Mouse (Mus musculus): Measurements from ENCODE around the gene Mpp4.

The Mpp4 gene

GRCm38 (mm10) chr1:59163030-59163461 lies at the start of gene Mpp4:
Gene Mpp4, minus strand, starts transcription at chr1:59163389.
- DNase-seq = no peak

GRCm38 (mm10) chr1:59212951-59213350 lies 49.8 kb upstream of the Mpp4 start:
- DNase-seq = no peak

- no peak for DNase-seq
Measured at GRCm38 (mm10) chr1:59212076-59212779, 49.0 kb upstream of the Mpp4 start.

DNA sequence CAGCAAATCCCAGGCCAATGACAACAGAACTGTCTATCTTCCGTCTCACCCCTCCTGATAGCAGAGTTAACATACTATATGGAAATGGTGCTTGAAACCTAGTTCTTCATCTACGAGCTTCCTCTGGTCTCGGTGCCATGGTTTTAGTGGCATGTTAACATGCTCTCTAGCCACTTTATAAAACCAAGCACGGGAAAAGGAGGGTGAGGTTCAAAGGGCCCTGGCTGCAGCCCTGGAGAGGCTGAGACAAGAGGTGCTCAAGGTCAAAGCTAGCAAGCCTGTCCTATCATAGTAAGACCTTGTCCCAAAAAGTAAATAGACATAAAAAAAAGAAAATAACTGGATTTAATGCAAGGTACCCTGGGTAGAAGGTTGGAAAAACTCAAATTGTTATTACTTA lies 48.5 kb upstream of the Mpp4 start:
- no peak for DNase-seq

DNA sequence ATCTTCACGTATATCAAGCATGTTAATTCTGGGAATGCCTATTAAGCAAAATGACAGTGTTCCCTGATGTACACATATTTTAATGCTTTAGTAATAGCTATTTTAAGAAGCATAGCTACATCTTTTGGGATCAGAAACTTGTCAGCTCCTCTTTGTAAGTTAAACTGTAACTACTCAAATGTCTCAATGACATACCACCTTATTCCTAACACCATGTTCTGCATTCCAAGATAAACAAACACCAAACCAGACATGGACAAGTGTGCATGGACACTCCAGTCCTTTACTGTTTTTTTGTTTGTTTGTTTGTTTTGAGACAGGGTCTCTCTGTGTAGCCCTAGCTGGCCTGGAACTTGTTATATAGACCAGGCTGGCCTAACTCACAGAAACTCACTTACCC lies 45.1 kb upstream of the Mpp4 start:
- no peak for DNase-seq

DNA sequence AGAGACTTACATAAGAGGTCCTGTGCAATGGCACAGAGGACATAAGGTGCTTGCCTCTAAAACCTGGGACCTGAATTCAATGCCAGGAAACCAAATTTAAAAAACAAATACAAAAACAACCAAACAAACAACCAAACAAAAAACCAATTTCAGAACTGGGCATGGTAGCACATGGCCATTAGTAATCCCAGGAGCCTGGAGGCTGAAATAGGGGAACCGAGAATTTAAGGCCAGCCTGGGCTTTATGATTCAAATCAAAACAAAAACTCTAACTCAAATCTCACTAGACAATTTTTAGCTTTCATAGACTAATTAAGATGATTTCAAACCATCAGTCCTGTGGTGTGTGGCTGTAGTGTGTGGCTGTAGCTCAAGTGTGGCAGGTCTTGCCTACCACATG lies 41.3 kb upstream of the Mpp4 start:
- no peak for DNase-seq

GRCm38 (mm10) chr1:59202367-59202766 lies 39.2 kb upstream of the Mpp4 start:
- no peak for DNase-seq

DNA sequence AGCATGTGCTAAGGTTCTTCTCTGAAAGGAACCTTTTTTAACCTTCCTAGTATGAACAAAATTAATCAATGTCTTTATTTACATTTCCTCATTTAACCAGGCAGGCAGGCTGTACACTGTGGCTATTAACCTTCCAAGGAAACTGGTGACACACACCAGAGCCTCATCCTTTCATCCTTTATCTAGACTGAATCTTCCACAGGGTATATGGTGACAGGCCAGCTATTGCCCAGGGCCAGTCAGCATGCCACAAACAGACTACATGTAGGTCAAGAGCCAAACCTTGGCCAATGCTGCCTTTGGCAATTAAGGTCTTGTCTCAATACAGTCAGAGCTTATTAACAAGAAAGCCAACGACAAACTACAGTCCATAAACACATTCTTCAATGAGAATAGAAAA lies 38.4 kb upstream of the Mpp4 start:
- DNase-seq = no peak

GRCm38 (mm10) chr1:59200960-59201359 lies 37.8 kb upstream of the Mpp4 start:
- DNase-seq = no peak

GRCm38 (mm10) chr1:59194979-59195378 lies 31.8 kb upstream of the Mpp4 start:
- DNase-seq = no peak

DNA sequence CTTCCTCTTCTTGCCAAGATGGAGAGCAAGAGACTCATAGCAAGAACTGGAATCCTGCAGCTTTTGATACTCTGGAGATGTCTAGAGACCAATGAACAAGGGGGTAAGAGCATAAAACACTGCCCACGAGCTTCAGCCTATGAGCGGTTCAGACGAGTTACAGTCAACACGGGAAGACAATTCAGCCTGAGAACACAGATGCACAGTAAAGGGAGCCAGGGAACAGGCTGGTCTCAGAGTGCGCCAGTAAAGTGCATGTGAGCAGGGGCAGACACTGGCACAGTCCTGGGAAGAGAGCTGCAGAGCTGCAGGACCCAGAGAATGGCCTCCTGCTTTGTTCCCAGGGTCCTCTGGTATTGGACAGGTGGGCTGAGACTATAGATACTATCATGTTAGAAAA lies 24.6 kb upstream of the Mpp4 start:
- DNase-seq = no peak

- no peak for DNase-seq
Measured at GRCm38 (mm10) chr1:59186317-59186716, 23.1 kb upstream of the Mpp4 start.

DNA sequence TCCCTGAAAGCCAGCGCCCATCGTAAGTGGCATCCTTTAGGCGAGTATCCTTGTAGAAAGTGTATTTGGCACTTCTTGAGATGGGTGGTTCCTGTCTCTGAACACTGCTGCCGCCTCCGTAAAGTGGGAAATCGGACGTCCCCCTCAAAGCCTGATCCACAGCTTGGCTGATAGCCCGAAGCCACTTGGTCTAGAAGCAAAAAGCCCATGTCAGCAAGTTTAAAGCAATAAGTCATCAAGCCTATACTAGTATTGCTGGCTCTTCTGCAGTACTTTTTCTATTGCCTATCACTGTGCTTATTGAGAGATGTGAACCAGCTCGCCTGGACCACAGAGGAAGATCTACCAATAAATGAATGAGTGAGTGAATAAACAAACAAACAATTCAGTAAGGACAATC lies 22.2 kb upstream of the Mpp4 start:
- DNase-seq = no peak

GRCm38 (mm10) chr1:59183045-59183444 lies 19.9 kb upstream of the Mpp4 start:
- no peak for DNase-seq

- DNase-seq = no peak
Measured at GRCm38 (mm10) chr1:59182373-59182772, 19.2 kb upstream of the Mpp4 start.

DNA sequence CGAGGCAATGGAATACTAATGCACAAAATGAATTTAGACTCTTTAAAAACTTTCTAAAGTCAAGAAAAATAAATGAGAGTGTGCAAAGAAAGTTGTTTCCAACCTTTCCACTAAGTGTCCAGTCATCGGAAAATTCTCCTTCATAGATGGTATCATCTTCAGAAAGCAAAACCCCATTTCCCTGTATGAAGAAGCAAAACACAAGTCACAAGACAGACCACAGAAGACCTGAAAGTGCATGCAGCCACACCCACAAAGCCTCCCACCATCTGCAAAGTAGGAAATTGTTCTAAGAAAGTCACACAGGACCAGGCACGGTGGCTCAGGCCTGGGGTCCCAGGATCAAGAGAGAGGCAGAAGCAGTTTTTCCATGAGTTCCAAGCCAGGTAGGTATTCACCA lies 16.8 kb upstream of the Mpp4 start:
- DNase-seq = no peak

DNA sequence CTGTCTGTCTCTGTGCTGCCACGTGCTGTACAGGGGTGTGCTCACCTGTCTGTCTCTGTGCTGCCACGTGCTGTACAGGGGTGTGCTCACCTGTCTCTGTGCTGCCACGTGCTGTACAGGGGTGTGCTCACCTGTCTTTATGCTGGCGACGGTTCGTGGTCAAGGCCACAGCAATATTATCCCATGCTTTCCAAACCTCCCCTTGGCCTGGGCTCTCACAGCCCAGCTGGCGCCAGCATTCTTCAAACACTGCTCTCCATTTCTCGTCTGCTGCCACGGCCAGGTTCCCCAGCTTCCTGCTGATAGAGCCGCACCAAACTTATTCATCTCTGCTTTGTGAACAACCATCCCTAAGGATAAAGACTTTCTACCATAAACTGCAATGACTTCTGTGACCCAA lies 15.2 kb upstream of the Mpp4 start:
- DNase-seq = no peak

GRCm38 (mm10) chr1:59174514-59175373 lies 11.6 kb upstream of the Mpp4 start:
- DNase-seq = no peak

DNA sequence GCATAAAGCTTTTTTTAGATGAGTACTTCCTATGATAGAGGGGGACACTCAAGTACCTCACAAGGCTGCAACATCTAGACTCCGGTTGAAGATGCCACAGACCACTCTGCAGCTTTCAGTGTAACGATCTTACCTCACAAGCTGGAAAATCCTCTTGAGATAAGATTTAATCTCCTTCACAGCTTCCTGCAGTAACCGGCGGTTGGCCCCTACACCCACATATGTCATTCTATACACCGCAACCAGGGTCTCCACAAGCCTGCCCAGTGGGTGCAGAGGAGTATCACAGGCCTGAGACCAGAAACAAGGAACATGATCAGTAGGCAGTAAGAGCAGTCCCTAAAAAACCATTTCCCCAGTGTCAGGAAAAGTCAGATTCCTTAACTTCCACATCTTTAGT lies 9.8 kb upstream of the Mpp4 start:
- DNase-seq = no peak

GRCm38 (mm10) chr1:59171875-59172274 lies 8.7 kb upstream of the Mpp4 start:
- no peak for DNase-seq

- DNase-seq = no peak
Measured at GRCm38 (mm10) chr1:59170290-59170689, 7.1 kb upstream of the Mpp4 start.

- DNase-seq = no peak
Measured at GRCm38 (mm10) chr1:59169586-59169985, 6.4 kb upstream of the Mpp4 start.

GRCm38 (mm10) chr1:59168556-59168955 lies 5.4 kb upstream of the Mpp4 start:
- DNase-seq = no peak

DNA sequence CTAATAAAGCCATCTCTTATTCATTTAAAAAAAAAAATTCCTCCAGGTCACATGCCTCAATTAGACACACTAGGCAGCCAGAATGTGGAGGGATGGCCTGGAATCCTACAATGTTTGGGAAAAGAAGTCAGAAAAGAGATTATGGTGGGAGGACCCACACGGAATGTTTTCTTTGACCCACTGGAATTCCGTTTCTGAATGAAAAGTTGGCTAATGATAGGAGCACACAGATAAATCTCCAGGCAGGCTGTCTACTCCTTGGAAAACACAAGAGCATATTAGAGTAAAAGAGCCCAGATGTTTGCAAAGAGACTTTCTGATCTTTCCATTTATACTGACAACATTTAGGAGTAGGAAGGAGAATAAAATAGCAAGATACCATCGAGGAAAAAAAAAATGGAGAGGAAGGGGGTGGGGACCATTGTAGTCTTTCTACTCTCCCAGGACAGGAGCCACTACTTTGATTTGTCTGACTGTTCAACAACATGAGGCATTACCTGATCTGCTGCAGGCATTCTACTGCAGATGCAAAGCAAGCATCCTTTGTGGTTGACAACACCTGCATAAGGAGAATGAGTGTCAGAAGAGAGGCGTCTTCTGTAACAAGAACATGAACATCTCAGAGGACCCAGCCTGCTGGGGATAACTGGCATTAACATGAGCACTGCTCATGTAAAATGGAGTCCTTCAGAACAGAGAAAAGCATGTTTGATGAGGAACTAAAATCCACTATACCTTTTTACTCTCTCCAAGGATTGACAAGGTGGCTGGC lies 4.7 kb upstream of the Mpp4 start:
- DNase-seq = no peak
